Mouse (Mus musculus): ENCODE results near the gene Misp. TPM values are rescaled to one million over a fixed set of nuclear protein-coding genes. Genes with fewer than 3 reads are reported as not detected.

Gene Misp
- polyA plus RNA-seq, 3 experiments from 2014 or later = not detected

DNA sequence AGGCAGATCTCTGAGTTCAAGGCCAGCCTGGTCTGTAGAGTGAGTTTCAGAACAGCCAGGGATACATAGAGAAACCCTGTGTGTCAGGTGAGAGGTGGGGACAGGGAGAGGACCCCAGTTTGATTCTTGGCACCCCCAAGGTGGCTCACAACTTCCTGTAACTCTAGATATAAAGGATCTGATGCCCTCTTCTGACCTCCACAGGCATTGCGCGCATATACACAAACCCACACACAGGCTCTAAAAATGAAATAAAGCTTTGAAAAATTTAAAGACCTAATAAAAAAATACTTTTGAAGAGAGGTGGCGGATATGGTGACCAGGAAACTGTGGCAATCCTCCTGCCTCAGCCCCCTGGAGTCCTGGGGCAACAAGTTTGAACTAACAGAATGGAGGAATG is 24.9 kb upstream of the Misp start:
- no peak for ATAC-seq

DNA sequence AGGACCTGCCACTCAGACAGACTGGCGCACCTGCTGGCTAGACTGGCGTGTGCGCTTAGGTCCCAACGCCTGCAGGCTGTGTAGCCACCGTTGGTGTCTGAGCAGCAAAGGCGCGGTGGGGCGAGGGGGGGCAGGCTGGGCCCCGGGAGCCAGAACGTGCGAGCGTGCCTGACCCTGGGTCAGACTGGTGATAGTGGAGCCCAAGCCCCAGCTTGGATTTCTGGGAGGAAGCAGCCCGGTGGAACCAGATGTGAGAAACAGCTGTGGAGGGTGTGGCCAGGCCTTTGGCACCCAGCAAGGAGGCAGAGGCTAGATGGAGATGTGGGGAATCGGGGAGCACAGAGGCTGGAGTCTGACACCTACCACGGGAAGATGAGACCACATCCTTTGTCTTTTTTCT is 23.5 kb upstream of the Misp start:
- no peak for ATAC-seq

DNA sequence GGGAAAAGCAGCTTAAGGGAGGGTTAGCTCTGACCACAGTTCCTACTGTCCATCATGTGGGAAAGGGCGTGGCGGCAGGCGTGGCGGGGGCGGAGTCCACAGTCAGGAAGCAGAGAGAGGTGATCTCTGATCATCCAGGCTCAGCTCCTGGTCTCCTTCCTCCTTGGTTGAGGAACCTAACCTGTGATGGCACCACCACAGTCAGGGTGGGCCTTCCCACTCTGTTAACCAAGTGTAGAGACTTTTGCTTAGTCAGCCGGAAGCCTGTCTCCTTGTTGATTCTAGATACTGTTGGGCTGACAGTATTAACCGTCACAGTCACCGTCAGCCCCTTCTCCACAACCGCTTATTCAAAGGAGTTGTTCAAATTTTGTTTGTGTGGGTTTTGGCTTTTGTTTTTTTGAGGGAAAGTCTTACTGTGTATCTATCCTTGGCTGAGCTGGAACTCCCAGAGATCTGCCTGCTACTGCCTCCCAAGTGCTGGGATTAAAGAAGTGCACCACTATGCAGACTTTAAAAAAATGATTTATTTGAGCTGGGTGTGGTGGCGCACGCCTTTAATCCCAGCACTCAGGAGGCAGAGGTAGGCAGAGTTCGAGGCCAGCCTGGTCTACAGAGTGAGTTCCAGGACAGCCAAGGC is 22.4 kb upstream of the Misp start:
- no peak for ATAC-seq

DNA sequence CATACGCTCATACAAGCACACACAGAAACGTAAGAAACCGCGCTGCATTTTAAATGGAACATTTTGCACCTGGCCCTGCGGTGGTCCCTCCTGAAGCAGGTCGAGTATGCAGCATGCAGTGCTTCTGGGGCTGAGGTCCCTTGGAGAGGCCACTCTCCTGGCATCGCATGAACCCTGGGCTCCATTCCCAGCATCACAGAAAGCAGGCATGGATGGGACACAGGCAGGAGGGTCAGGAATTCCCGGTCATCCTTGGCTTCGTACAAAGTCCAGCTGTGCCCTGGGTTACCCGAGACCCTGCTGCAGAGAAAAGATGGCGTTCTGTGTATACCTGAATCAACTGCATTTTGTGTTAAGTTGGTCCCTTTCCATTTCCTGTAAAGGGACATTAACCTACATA is 20.3 kb upstream of the Misp start:
- no peak for ATAC-seq

GRCm38 (mm10) chr10:79801837-79802236 is 19.0 kb upstream of the Misp start:
- ATAC-seq = no peak

GRCm38 (mm10) chr10:79802331-79802971 is 18.3 kb upstream of the Misp start:
- ATAC-seq = no peak

- no peak for ATAC-seq
Observed at GRCm38 (mm10) chr10:79803716-79804323, 17.0 kb upstream of the Misp start.

- no peak for ATAC-seq
Observed at GRCm38 (mm10) chr10:79805636-79806035, 15.2 kb upstream of the Misp start.

DNA sequence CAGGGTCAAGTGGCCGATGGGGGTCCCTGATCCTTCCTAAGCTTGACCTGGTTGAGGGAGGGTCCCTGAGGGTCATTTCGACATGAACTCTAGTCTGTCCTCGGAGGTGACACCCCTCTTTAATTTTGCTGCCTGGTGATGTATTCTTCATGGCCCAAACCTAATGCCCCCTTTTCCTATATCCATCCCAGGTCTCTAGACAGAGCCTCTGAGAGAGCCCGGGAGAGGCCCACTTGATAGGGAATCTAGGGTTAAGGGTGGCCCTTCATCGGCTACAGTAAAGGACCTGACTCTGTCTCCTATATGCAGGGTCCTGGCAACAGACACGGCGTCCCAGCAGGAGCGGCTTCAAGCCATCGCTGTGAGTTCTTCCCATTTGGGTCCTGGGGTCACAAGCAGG is 14.5 kb upstream of the Misp start:
- no peak for ATAC-seq

DNA sequence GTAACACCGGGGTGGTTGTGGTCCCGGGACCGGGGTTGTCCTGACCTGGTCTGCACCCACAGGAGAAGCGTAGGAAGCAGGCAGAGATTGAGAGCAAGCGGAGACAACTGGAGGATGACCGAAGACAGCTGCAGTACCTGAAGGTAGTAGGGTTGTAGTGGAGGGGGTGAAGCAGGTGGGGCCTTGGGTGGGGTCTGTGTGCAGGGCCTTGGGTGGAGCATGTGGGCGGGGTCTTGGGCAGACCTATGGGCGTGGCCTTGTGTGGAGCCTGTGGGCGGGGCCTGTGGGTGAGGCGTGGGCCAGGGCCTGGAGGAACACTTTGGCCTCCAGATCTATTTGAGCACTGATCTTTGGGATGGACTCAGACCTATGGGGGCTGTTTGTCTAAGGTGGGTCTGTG is 13.8 kb upstream of the Misp start:
- ATAC-seq = no peak

DNA sequence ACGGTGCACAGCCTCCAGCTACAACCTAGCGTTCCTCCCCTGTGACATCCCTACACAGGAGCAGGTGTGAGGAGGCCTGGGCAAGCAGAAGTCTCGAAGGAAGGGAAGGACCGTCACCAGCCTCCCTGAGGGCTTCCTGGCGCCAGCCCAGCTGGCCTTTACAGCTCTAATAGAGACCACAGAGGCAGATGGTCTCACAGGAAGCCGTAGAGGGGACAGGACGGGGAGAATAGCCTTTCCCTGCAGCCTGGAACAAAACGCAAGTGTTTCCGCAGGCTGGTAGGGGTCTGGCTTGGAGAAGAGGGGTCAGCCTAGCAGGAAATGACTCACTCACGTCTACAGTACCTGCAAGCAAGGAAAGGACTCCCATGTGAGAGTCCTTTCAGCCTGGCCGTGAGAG is 13.0 kb upstream of the Misp start:
- no peak for ATAC-seq

DNA sequence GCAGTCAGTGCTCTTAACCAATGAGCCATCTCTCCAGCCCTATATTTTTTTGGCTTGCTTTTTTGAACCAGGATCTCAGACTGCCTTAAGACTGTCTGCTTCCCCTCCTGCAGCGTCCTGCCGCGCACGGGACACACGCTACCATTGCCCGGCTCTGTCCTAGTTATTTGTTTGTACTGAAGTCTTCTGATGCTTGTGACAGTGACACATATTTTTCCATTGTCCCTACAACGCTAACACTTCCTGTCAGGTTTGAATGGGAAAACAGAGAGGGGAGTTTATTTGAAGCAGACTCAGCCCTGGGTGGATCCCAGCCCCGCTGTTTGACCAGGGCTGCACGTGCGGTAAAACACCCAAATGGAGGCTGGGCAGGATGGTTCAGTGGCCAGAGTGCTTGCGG is 12.1 kb upstream of the Misp start:
- ATAC-seq = no peak

- ATAC-seq = no peak
Observed at GRCm38 (mm10) chr10:79811736-79812637, 8.8 kb upstream of the Misp start.

DNA sequence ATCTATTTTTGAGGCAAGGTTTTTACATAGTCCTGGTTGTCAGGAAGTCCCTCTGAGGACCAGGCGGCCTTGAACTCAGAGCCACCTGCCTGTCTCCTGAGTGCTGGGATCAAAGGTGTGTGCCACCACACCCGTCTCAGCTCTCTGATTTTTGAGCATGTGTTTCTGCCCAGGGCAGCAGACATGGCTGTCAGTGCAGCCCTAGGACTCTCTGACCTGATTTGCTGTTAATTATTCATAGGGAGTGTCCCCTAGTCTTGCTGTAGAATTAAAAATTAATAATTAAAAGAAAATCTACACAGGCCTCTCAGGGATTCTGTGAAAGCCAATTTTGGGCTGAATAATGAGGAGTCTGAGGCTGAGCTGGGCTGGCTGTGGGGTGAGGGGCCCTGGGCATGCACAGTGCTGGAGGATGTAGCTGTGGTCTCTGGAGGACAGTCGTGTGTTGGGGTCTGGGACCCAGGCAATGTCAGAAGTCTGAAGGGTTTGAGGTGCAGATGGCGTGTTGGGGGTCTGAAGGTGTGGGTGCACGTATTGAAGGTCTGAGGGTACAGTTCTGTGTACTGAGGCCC is 6.4 kb upstream of the Misp start:
- ATAC-seq = no peak

DNA sequence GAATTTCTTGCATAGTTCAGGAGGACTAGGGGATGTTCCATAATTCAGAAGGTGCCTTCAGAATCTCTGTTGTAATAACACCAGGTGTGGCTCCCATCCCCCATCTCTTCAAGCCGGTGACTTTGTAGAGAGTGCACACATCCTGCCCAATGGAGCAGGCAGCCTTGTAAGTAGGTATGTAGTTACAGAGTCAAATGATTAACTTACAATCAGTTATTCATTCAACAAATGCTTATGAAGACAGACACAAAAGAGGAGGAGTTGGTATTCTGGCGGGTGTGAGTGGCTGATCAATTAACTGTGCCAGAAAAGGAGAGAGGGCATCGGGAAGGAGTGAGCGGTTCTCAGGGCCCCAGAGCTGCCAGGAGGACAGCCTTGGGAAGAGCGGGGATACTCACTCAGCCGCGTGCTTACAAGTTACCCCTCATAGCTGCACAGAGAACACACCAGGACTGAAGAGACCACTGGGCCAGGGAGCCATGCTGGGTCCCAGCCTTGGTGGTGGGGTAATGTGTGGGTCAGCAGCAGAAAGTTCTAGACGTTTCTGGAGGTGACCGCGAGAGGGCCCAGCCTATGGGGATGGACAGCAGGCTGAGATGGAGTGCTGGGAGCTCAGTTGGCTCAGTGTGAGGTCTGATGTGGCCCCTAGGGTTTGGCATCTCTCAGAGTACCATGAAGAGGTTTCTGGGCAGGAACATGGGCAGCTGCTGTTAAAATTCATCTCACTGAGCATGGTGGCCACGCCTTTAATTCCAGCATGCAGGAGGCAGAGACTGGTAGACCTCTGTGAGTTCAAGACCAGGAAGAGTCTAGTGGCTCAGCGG is 4.9 kb upstream of the Misp start:
- ATAC-seq = no peak

- ATAC-seq = no peak
Observed at GRCm38 (mm10) chr10:79817111-79817510, 3.7 kb upstream of the Misp start.

- ATAC-seq = no peak
Observed at GRCm38 (mm10) chr10:79818225-79818624, 2.6 kb upstream of the Misp start.

- no peak for ATAC-seq
Observed at GRCm38 (mm10) chr10:79819606-79820005, 1.2 kb upstream of the Misp start.

DNA sequence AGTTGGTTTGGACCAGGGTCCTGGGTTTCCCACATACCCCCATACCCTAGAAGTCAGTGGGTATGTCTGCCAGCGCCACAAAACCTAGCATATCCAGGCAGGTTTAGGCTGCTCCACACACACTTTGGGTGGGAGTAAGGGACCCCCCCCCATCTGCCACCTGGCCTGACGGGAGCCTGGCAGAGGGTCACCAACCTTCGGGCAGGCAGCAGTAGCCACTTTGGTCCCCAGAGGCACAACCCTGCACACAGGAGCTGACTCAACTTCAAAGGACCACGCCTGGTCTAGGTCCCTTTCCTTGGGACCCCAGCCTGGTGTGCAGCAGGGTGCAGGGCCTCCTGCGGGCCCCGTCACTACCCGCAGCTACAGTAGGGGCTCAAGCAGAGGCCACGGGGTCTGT is 512 bp upstream of the Misp start:
- no peak for ATAC-seq

DNA sequence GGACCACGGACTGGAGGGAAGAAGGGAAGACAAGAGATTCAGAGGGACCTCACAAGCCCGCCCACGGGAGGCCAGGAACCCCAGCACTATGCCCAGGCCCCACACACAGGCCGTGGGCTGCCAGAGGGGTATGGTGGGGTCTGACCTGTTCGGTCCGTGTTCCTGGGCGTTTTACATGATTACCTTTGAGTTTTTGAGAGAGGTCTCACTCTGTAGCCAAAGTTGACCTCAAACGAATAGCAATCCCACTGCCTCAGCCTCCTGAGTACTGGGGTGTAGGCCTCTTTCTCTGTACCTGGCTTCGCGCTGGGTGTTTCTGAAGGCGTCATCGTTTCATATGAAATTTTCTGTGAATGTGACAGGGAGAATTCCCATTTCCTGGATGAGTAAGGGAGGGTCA is 942 bp downstream of the Misp start:
- no peak for ATAC-seq

- ATAC-seq = no peak
Observed at GRCm38 (mm10) chr10:79822372-79822771, 1.6 kb downstream of the Misp start.

DNA sequence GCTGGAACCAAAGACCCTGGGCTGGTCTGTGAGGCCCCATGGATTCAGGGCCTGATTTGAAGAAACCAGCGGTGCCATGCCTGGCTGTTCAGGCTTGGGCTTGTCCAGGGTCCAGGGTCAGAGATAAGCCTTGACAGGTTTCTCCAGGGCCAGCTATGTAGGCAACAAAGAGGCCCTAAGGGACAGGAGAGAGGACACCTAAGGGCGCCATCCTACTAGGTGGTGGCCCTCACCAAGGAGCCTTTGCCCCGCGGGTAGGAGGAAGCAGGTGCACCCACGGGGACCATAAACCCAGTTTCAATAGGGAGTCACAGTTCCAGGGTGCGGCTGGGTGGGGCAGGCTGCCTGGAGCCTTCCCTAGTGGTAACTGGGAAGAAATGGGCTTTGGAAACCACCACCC is 2.2 kb downstream of the Misp start:
- ATAC-seq = no peak
